Mouse (Mus musculus) forebrain, embryonic 12.5 days (tissue): Measurements from ENCODE around the gene Nacc2. TPM values are rescaled to one million over a fixed set of nuclear protein-coding genes. Genes with fewer than 3 reads are reported as not detected.

ENCODE experiments used
- ATAC-seq: fragments of 200-750 bp; cut with Nextera tagmentation; 2 replicates; pipeline ENCODE4 v1.8.0; 2017; ENCODE audit warnings: moderate TSS enrichment; ENCODE audit not compliant: low FRiP score
- H3K27ac ChIP-seq: fragments of 300-500 bp; sonication (generic); 2 replicates; pipeline ENCODE4 v1.5.1; 2016; ENCODE audit warnings: mild to moderate bottlenecking
- H3K27me3 ChIP-seq: fragments of 300-500 bp; sonication (generic); 2 replicates; pipeline ENCODE4 v1.6.1; 2016; ENCODE audit warnings: mild to moderate bottlenecking
- H3K36me3 ChIP-seq: fragments of 300-500 bp; sonication (generic); replicated peaks from 2 replicates; pipeline ENCODE4 v1.6.1; 2016; ENCODE audit warnings: mild to moderate bottlenecking
- H3K4me1 ChIP-seq: fragments of 300-500 bp; sonication (generic); 2 replicates; pipeline ENCODE4 v1.6.1; 2016
- H3K4me2 ChIP-seq: fragments of 300-500 bp; sonication (generic); 2 replicates; pipeline ENCODE4 v1.6.1; 2016; ENCODE audit warnings: mild to moderate bottlenecking, moderate library complexity
- H3K4me3 ChIP-seq: fragments of 300-500 bp; sonication (generic); replicated peaks from 2 replicates; pipeline ENCODE4 v1.5.1; 2016; ENCODE audit warnings: mild to moderate bottlenecking
- H3K9ac ChIP-seq: fragments of 300-500 bp; sonication (generic); 2 replicates; pipeline ENCODE4 v1.6.1; 2016; ENCODE audit warnings: mild to moderate bottlenecking
- H3K9me3 ChIP-seq: fragments of 300-500 bp; sonication (generic); 2 replicates; pipeline ENCODE4 v1.6.1; 2016
- WGBS: fragments of 180-500 bp; shearing (Covaris S2); methylation state at CpG from one replicate; pipeline ENCODE4 v1.1.7; 2016; 5-methylcytosine and 5-hydroxymethylcytosine counted together
- polyA plus RNA-seq: library from polyadenylated mRNA; unstranded; fragments of >200 nt; fragmentation: Nextera tagmentation; extraction: Ambion mirVana; gene quantifications from 2 replicates; pipeline ENCODE4 v1.2.1, GENCODE M21; 2016

The Nacc2 gene
- polyA plus RNA-seq, 1 experiment from 2014 or later: 8.4 TPM

GRCm38 (mm10) chr2:26146337-26147042, 23.5 kb upstream of the Nacc2 start:
- no peak for ATAC-seq
- 65% methylated on average over 7 of the region's 7 CpGs for WGBS

DNA sequence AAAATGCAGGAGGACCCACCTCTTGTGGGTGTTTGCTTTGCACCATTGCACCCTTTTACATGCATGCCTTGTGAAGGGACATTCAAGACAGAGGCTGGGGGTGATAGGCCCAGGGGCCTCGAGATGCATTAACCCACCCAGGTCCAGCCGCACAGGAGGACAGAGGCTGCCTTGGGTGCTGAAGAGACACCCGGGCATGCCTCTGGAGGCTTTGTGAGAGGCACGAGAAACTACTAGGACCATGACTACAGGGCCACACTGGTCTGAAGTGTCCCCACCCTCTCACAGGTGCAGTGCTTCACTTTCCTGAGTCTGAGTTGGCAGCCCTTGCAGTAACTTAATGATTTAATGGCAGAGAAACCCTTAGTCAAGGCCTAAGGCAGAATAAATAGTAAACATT, 22.1 kb upstream of the Nacc2 start:
- no peaks in the 10 kb centered on the region for H3K9me3 ChIP-seq
- WGBS: 85% methylated on average over 4 of the region's 4 CpGs
- H3K4me1 ChIP-seq: peaks cover 14% of the 10 kb centered on the region
- no peak overlapping the region for H3K27ac ChIP-seq
- H3K9ac ChIP-seq: no peak overlapping the region
- H3K4me3 ChIP-seq: no peak overlapping the region
- no peak overlapping the region for H3K4me2 ChIP-seq
- H3K36me3 ChIP-seq: no peaks in the 10 kb centered on the region
- H3K27me3 ChIP-seq: no peaks in the 10 kb centered on the region
- ATAC-seq: no peak

More at GRCm38 (mm10) chr2:26146337-26147042, 23.5 kb upstream of the Nacc2 start:
- Histone ChIP-seq H3K9ac (no peak overlapping the region), H3K9me3 (no peaks in the 10 kb centered on the region), H3K27me3 (no peaks in the 10 kb centered on the region), H3K36me3 (no peaks in the 10 kb centered on the region), H3K4me2 (no peak overlapping the region), H3K27ac (no peak overlapping the region), H3K4me3 (no peak overlapping the region), H3K4me1 (0 out of 2 replicates have a peak, but pooled peaks cover 6% of the 10 kb centered on the region)

GRCm38 (mm10) chr2:26144331-26144730, 21.3 kb upstream of the Nacc2 start:
- Histone ChIP-seq H3K4me1 (peaks cover 17% of the 10 kb centered on the region), H3K27ac (no peak overlapping the region), H3K36me3 (no peaks in the 10 kb centered on the region), H3K27me3 (no peaks in the 10 kb centered on the region), H3K9ac (no peak overlapping the region), H3K4me2 (no peak overlapping the region), H3K4me3 (no peak overlapping the region), H3K9me3 (no peaks in the 10 kb centered on the region)
- no peak for ATAC-seq
- 77% methylated on average over 4 of the region's 4 CpGs for WGBS

DNA sequence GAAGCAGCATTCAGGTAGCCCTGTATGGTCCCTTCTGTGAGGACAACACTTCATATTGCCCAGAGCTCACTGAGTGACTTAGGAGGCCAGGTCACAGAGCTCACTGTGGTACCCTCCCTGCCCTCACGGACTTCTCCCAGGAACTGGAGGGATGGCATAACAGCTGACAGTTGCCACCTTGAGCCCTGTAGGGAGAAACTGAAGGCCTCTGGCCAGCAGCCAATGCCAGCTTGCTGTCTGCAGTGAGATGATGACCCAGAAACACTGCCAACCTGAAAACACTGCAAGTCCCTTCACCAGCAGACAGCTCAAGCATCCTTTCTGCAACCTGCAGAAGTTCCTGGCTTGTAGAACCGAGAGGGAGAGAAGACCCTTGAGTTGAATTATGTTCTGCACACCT, 20.5 kb upstream of the Nacc2 start:
- Histone ChIP-seq H3K9me3 (no peaks in the 10 kb centered on the region), H3K4me1 (peaks cover 25% of the 10 kb centered on the region), H3K4me2 (no peak overlapping the region), H3K36me3 (0 out of 2 replicates have a peak, but pooled peaks cover 1% of the 10 kb centered on the region), H3K9ac (no peak overlapping the region), H3K27ac (no peak overlapping the region), H3K27me3 (no peaks in the 10 kb centered on the region), H3K4me3 (no peak overlapping the region)
- no peak for ATAC-seq
- 75% methylated on average over 2 of the region's 2 CpGs for WGBS

DNA sequence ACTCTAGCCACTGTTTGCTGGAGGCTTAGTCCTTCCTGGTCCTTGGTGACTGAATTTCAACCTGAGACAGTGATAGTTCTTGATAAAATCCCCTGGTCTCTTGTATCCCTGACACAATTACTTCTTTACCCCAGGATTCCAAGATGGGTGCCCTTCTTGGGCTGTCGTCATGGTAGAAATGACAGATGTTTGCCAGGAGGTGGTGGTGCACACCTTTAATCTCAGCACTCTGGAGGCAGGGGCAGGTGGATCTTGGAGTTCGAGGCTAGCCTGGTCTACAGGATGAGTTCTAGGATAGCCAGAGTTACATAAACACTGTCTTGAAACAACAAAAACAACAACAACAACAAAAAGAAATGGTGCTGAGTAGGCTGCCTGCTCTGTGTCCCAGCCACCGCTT, 20.0 kb upstream of the Nacc2 start:
- no peak overlapping the region for H3K27ac ChIP-seq
- 0 out of 2 replicates have a peak, but pooled peaks cover 5% of the 10 kb centered on the region for H3K36me3 ChIP-seq
- no peak for ATAC-seq
- no peaks in the 10 kb centered on the region for H3K9me3 ChIP-seq
- H3K27me3 ChIP-seq: no peaks in the 10 kb centered on the region
- 87% methylated on average over 3 of the region's 3 CpGs for WGBS
- no peak overlapping the region for H3K4me3 ChIP-seq
- H3K9ac ChIP-seq: no peak overlapping the region
- no peak overlapping the region for H3K4me2 ChIP-seq
- H3K4me1 ChIP-seq: peaks cover 28% of the 10 kb centered on the region

DNA sequence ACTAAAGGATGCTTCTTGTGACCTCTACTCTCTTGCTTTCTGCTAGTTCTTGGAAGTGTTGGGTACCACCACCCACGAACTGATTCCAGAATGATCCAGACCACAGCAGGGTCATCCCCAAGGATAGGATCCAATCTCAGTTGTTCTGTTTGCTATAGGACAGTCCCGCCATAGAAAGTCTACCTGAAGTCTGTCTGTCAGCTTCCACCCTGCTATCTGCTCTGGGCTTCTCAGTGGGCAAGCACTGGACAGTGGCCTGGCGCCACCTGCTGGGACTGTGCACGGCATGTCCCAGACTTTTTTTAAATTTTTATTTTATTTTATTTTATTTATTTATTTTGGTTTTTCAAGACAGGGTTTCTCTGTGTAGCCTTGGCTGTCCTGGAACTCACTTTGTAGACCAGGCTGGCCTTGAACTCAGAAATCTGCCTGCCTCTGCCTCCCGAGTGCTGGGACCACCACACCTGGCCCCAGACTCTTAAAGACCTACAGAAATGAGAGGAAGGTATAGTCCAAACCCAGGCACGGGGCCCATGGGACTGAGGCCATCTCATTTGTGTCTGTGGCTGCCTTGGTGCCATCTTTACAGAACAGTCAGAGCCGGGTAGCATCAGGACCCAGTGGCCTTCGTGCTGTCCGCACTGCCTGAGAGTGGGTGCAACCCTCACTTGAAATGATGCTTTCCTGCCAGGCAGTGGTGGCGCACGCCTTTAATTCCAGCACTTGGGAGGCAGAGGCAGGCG, 19.0 kb upstream of the Nacc2 start:
- peaks cover 12% of the 10 kb centered on the region for H3K36me3 ChIP-seq
- H3K27ac ChIP-seq: no peak overlapping the region
- H3K4me2 ChIP-seq: no peak overlapping the region
- H3K4me3 ChIP-seq: no peak overlapping the region
- no peaks in the 10 kb centered on the region for H3K9me3 ChIP-seq
- 66% methylated on average over 12 of the region's 12 CpGs for WGBS
- peaks cover 28% of the 10 kb centered on the region for H3K4me1 ChIP-seq
- no peak for ATAC-seq
- no peak overlapping the region for H3K9ac ChIP-seq
- H3K27me3 ChIP-seq: no peaks in the 10 kb centered on the region

DNA sequence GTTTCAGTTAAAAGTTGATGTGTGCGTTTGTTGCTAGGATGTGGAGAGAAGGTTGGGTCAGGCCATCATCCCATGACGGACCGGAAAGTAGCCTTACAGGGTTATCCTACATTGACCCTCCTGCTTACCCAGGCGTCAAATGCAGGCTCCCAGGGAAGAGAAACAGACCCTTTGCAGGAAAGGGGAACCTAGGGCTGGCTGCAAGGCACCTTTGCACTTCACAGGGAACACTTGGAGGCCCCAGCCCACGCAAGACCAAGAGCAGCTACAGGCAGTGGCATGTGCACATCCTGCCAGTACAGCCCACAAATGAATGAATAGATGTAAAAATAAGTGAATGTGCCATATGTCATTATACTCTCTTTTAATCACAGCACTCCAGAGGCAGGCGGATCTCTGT, 17.9 kb upstream of the Nacc2 start:
- no peaks in the 10 kb centered on the region for H3K9me3 ChIP-seq
- ATAC-seq: peak; percentile 12; the same call in 1 of the 2 replicates
- peak overlapping the region; percentile 68 for H3K4me2 ChIP-seq
- 20% methylated on average over 6 of the region's 6 CpGs for WGBS
- H3K9ac ChIP-seq: peak overlapping the region; percentile 92
- peaks cover 26% of the 10 kb centered on the region for H3K4me1 ChIP-seq
- H3K36me3 ChIP-seq: peaks cover 12% of the 10 kb centered on the region
- H3K4me3 ChIP-seq: peak overlapping the region; percentile 83
- H3K27me3 ChIP-seq: no peaks in the 10 kb centered on the region
- H3K27ac ChIP-seq: peak overlapping the region; percentile 96

DNA sequence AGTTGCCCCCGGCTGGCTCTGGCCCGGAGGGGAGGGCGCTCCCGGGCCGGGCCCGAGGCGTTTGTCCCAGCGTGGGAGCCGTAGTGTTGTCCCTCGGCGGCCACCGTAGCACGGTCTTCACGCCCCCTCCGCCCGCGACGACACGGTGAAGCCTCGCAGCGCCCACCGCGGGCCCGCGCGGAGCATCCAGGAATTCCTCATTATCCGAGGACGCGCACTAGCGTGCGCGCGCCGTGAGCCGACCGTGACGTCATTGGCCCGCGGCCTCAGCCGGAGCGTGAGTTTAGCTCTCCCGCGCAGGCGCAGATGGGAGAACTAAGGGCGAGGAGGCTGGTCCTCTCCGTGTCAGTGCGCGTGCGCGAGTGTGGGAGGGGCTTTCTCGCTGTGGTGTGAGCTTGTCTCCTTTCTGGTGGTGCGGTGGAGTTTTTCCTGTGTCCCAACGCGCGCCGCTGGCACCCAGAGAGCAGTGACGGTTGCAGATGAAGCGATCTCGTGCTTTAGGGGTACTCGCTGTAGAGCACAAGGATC, 17.3 kb upstream of the Nacc2 start:
- WGBS: under 1% methylated on average over 58 of the region's 60 CpGs
- no peaks in the 10 kb centered on the region for H3K9me3 ChIP-seq
- ATAC-seq: peak; percentile 92
- no peaks in the 10 kb centered on the region for H3K27me3 ChIP-seq
- H3K9ac ChIP-seq: peak overlapping the region; percentile 92
- H3K4me3 ChIP-seq: peak overlapping the region; percentile 83
- peak overlapping the region; percentile 96 for H3K27ac ChIP-seq
- peaks cover 17% of the 10 kb centered on the region for H3K36me3 ChIP-seq
- H3K4me1 ChIP-seq: peaks cover 26% of the 10 kb centered on the region
- H3K4me2 ChIP-seq: peak overlapping the region; percentile 68

GRCm38 (mm10) chr2:26139545-26140206, 16.7 kb upstream of the Nacc2 start:
- Histone ChIP-seq H3K4me1 (peaks cover 26% of the 10 kb centered on the region), H3K9ac (peak overlapping the region; percentile 92), H3K27ac (peak overlapping the region; percentile 96), H3K4me2 (peak overlapping the region; percentile 68), H3K4me3 (peak overlapping the region; percentile 83), H3K27me3 (no peaks in the 10 kb centered on the region), H3K36me3 (peaks cover 17% of the 10 kb centered on the region), H3K9me3 (no peaks in the 10 kb centered on the region)
- WGBS: under 1% methylated on average over 56 of the region's 60 CpGs
- ATAC-seq: peak; percentile 80

GRCm38 (mm10) chr2:26139034-26139544, 16.1 kb upstream of the Nacc2 start:
- Histone ChIP-seq H3K27me3 (no peaks in the 10 kb centered on the region), H3K9ac (peak overlapping the region; percentile 92), H3K9me3 (no peaks in the 10 kb centered on the region), H3K4me2 (peak overlapping the region; percentile 68), H3K4me1 (peaks cover 29% of the 10 kb centered on the region), H3K4me3 (peak overlapping the region; percentile 83), H3K27ac (peak overlapping the region; percentile 96), H3K36me3 (peaks cover 17% of the 10 kb centered on the region)
- 52% methylated on average over 7 of the region's 7 CpGs for WGBS
- no peak for ATAC-seq

- Histone ChIP-seq H3K36me3 (peaks cover 17% of the 10 kb centered on the region), H3K4me1 (peaks cover 35% of the 10 kb centered on the region), H3K9me3 (no peaks in the 10 kb centered on the region), H3K27me3 (no peaks in the 10 kb centered on the region), H3K4me2 (peak overlapping the region; percentile 68), H3K27ac (peak overlapping the region; percentile 96; the same call in 1 of the 2 replicates), H3K4me3 (peak overlapping the region; percentile 83), H3K9ac (0 out of 2 replicates have a peak overlapping the region, but pooled peaks have one; percentile 22)
- ATAC-seq: no peak
- WGBS: 89% methylated on average over 31 of the region's 31 CpGs
These were observed 15.4 kb upstream of the Nacc2 start for GRCm38 (mm10) chr2:26138252-26139033.
